Mouse (Mus musculus) skeletal muscle tissue, adult 2 months (tissue): ENCODE measurements around the gene Htr2a.

ENCODE experiments used
- DNase-seq: peaks from one replicate; pipeline ENCODE4 v3.0.0-alpha.2; 2012; ENCODE audit warnings: low read depth, low spot score

The Htr2a gene

DNA sequence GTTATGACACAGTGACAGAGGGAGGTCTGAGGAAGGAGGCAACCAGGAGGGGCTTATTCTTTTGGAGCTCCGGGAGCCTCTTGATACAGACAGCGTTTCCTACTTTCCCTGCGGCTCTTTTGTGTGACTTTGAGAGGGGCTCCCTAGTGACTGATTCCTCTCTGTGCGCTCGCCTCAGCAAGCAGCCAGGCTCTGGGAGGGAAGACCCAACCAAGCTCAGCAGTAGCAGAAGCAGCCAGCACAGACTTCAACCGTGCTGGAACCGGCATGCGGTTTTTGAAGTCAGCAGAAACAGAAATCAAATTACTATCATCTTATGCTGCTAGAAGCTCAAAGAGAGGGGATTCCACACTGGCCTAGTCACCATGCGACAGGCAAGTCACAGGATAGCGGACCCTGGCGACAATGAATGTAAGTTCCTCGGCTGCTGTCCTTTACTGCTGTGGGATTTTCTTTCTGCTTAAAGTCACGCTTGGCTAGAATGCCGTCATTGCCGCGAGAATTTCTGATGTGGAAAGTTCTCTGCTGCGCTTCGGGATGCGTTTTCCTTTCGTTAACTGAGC, at the start of gene Htr2a:
Gene Htr2a, plus strand, starts transcription at position 22 of the 563 bp plus-strand sequence.
- DNase-seq, result no peak

DNA sequence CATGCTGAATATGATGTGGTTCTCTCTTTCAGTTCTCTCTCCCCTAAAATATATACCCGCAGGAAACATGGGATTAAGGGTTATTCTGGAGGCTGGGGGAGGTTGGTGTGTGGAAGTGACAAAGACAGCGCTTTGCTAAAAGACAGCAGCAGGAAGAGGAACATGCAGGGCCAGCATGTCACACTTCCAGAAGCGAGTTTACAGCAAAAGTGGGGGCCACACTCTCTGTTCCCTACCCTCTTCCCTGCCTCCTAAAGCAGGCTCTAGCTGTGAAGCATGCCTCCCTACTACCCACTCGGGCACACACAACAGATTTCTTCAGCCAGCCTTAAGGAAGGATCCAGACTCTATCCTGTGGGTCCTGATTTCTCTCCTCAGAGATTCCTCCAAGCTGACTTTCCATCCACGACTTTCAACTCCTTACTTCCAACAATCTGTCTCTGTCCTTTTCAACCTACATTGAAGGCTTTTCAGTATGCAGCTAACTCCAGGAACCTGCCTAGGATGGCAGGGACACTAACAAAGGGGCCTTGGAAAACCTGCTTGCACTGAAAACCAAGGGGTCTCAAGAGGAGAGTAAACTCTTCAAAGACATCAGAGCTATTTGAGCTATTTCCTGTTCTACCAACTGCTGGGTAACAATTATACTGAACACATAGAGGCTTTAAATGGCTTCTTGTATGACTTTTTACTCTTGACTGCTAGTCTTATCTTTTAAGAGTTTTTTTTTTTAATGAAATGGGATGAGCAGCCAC, 39.1 kb upstream of the Htr2a start:
- DNase-seq, result no peak

GRCm38 (mm10) chr14:74602543-74602942, 38.1 kb upstream of the Htr2a start:
- no peak for DNase-seq

DNA sequence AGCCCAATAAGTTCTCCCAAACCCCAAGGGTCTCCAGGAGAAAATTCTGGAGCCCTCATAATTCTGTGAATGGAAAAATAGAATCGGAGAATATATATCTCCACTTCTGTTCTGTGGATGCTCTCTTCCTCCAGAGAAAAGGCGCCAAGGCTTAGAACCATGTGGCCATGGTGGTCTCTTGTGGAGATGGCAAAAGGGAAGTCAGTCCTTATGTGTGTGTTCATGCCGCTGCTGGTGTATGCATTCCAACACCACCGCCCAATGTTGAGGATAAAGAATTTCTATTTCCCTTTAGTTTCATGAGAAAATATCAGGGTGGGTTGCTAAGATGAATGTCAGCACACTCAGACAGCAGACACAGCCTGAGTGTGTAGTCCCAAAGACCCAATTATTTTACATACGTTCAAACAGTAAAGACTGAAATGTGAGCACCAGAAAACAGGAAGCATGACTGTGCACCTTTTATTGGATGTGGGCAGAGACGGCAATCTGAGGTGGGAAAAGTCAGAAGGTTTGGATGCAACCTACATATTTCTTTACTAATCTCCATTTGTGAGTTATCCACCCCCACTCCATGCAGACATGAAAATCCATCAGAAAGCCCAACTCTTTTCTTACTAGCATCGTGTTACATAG, 37.4 kb upstream of the Htr2a start:
- DNase-seq, result no peak

DNA sequence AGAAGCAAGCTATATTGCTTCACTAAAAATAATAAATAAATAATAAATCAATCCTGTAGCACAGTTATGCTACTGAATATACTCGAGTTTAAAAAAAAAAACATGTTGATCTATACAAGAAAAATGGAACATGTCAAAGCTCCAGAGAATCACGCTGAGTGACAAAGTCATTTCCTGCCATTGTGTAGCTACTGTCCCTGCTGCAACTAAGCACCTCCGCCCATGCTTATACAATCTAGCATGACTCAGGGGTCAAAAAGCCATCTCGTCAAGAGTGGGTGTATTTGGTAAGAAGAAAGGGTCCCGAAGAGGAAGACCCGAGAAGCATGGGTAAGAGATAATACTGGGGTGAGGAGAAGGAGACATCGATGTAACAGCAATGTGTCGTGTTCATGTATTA, 29.3 kb upstream of the Htr2a start:
- DNase-seq, result no peak

- no peak for DNase-seq
Observed at GRCm38 (mm10) chr14:74618858-74619257, 21.8 kb upstream of the Htr2a start.

- no peak for DNase-seq
Observed at GRCm38 (mm10) chr14:74638071-74638470, 2.6 kb upstream of the Htr2a start.

- DNase-seq, result no peak
Observed at GRCm38 (mm10) chr14:74641668-74642230, 1.1 kb downstream of the Htr2a start.

DNA sequence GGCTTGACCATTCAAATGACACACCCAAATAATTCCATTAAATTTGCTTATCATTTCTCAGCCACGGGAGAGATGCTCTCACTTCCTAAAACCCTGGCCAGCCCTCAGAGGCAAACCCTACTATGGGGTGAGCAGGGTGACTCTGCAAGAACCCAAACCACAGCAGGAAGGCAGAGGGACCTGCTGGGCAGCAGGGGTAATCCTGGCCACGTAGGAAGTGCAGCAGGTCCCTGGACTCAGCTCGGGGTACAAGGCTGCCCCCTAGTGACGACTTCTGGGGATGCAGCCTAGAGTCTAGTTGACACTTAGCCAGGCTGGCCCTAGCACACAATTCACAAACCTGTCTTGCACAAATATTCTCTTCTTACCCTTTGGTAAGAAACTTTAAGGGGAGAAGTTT, 2.7 kb downstream of the Htr2a start:
- peak; percentile 54 for DNase-seq

DNA sequence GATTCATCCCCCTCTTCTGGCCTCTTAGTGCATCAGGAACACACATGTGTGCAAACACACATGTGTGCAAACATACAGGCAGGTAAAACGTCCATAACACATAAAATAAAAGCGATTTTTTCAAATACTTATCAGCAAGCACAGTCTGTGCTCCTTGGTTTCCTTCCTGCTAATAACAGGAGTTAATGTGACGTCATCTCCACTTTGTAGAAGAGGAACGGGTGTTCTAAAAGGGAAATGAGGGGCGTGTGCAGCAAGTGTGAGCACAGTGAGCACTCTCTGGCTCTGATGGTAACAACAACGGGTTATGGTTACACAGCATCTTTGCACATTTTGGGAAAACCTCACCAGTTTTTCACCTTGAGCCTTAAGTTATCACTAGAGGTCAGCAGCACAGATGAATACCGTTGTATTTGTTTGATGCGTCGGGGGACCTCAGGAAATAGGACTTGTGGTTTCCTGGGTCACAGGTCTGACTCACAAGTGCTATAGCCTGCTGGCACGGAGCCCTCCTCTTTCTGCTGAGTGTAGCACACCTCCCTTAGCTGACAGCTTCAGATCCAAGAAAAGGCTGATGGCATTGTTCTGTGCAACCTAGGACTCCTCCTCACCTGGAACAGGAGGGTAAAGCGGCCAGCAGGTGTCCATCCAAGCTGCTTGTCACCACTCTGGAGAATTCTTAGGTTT, 5.6 kb downstream of the Htr2a start:
- DNase-seq, result peak; percentile 7

- no peak for DNase-seq
Observed at GRCm38 (mm10) chr14:74650001-74650400, 9.4 kb downstream of the Htr2a start.

- DNase-seq, result no peak
Observed at GRCm38 (mm10) chr14:74651678-74652077, 11.0 kb downstream of the Htr2a start.

- DNase-seq, result no peak
Observed at GRCm38 (mm10) chr14:74657227-74657626, 16.6 kb downstream of the Htr2a start.

- DNase-seq, result no peak
Observed at GRCm38 (mm10) chr14:74659411-74659841, 18.8 kb downstream of the Htr2a start.

GRCm38 (mm10) chr14:74672137-74673019, 31.7 kb downstream of the Htr2a start:
- DNase-seq, result no peak

GRCm38 (mm10) chr14:74673020-74673350, 32.3 kb downstream of the Htr2a start:
- DNase-seq, result no peak

GRCm38 (mm10) chr14:74673584-74673983, 32.9 kb downstream of the Htr2a start:
- no peak for DNase-seq

- no peak for DNase-seq
Observed at GRCm38 (mm10) chr14:74679841-74680240, 39.2 kb downstream of the Htr2a start.

DNA sequence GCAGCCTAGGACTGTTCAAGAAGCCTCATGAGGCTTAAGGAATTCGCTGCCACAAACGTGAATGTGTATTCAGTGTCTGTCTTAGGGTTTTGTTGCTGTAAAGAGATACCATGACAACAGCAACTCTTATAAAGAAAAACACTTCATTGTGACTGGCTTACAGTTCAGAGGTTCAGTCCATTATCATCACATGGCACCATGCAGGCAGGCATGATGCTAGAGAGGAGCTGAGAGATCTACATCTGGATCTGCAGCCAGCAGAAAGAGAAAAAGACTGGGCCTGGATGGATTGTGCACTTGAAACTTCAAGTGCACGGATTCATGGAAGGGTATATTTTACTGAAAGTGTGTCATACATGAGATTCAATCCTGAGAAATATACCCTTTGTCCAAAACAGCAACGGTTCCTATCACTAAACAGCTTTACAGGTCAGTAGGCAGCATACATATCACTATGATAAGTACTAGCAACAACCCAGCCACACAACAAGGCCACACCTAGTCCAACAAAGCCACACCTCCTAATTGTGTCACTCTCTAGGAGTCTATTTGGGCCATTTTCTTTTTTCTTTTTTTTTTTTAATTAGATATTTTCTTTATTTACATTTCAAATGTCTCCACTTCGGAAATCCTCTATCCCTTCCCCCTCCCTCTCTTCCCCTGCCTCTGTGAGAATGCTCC, 43.8 kb downstream of the Htr2a start:
- DNase-seq, result no peak

DNA sequence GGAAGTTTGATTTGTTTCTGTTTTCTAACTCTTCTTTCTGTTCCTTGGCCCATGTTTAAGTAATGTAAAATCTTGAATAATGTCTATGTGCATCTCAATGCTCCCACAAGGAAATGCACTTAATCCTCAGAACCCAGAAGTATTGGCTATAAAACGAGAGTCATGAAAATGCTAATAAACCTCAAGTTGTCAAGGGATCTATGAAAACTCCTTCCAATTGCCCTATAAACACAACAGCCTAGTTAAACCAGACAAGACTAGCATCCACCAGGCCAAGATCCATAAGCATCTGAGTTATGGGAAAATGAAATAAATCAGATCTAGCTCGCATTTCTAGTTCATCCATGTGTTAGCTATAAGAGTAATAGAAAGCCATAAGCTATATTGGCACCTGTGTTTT, 51.3 kb downstream of the Htr2a start:
- DNase-seq, result no peak

- no peak for DNase-seq
Observed at GRCm38 (mm10) chr14:74696766-74697165, 56.1 kb downstream of the Htr2a start.
